Mouse (Mus musculus): Measurements from ENCODE around the gene BC049352.
A peak's percentile ranks its signal among the peaks of the same experiment; 100 is the strongest.

DNA sequence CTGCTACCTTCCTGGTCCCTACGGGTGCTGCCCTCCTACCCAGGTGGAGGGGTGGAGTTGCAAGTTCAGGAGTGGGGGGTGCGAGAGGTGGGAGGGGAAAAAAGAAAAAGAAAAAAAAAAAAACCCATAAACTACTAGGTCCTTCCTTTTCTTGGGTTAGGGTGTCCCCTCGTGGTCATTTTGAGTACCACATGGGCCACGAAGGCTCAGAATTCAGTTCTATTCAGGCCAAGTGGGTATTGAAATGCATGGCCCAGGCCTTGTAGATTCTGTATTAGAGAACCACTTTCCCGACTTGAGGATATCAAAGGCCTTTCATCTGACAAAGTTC, 35.6 kb upstream of the BC049352 start:
- TF ChIP-seq CTCF (conservative IDR thresholded peaks at IDR 0.05 in 1 of 2, IDR thresholded peaks at IDR 0.05 in 1 of 2; ENCODE audit: low read depth in 2 of 2, low read length in 2 of 2): peak; percentile 87 to 95
- peak; percentile 38; the same call in 1 of the 2 replicates for TF ChIP-seq NELFE (IDR thresholded peaks at IDR 0.05; ENCODE audit: low read depth, low read length)
- TF ChIP-seq POLR2A (IDR thresholded peaks at IDR 0.05; ENCODE audit: low read depth, low read length): no peak
- TF ChIP-seq UBTF (IDR thresholded peaks at IDR 0.05; ENCODE audit: low read depth, low read length): no peak
- TF ChIP-seq NRF1 (IDR thresholded peaks at IDR 0.05; ENCODE audit: low read depth, low read length): no peak
- 0 out of 2 replicates have a peak, but pooled peaks have one; percentile 30 for TF ChIP-seq SIN3A (IDR thresholded peaks at IDR 0.05; ENCODE audit: low read length)
- TF ChIP-seq POLR2AphosphoS2 (IDR thresholded peaks at IDR 0.05; ENCODE audit: low read depth, low read length): no peak
- peak; percentile 59 for TF ChIP-seq ZC3H11A (IDR thresholded peaks at IDR 0.05; ENCODE audit: low read depth, low read length)
- TF ChIP-seq RCOR1 (conservative IDR thresholded peaks at IDR 0.05; ENCODE audit: low read depth, low read length): no peak
- no peak for TF ChIP-seq IRF4 (IDR thresholded peaks at IDR 0.05; ENCODE audit: low read depth, low read length)
- 0 out of 2 replicates have a peak, but pooled peaks have one; percentile 50 for TF ChIP-seq MAZ (IDR thresholded peaks at IDR 0.05; ENCODE audit: low read depth, low read length)
- peak; percentile 73 for TF ChIP-seq MAX (IDR thresholded peaks at IDR 0.05; ENCODE audit: low read length)
- 0 out of 2 replicates have a peak, but pooled peaks have one; percentile 15 for TF ChIP-seq JUND (conservative IDR thresholded peaks at IDR 0.05; ENCODE audit: low read depth, low read length)

Data from CH12.LX (cell line).